Mouse (Mus musculus) stomach, postnatal 0 days (tissue): ENCODE results near the gene Vim.

Source experiments
- CTCF ChIP-seq: IDR thresholded peaks from 2 replicates; pipeline ENCODE4 v1.5.1; 2016; ENCODE audit warnings: antibody characterized with exemption, low read depth, mild to moderate bottlenecking, moderate library complexity
- EP300 ChIP-seq: optimal IDR thresholded peaks from 2 replicates; pipeline ENCODE3; 2016; ENCODE audit warnings: antibody characterized with exemption

- TF ChIP-seq CTCF, result no peak
- no peak for TF ChIP-seq EP300
These were observed 29.4 kb downstream of the Vim start for GRCm38 (mm10) chr2:13603093-13603492.
